Mouse (Mus musculus) midbrain, postnatal 0 days (tissue): ENCODE results near the gene Gfod2. TPM values are rescaled to one million over a fixed set of nuclear protein-coding genes. Genes with fewer than 3 reads are reported as not detected.

Experiments used
- ATAC-seq: fragments of 200-750 bp; cut with Nextera tagmentation; 2 replicates; pipeline ENCODE4 v1.8.0; 2017; ENCODE audit warnings: moderate number of reproducible peaks, mild to moderate bottlenecking, moderate TSS enrichment, moderate library complexity; ENCODE audit not compliant: low FRiP score
- DNase-seq: peaks from one replicate; pipeline ENCODE4 v3.0.0-alpha.2; 2015; ENCODE audit warnings: low spot score
- H3K27ac ChIP-seq: fragments of 300-500 bp; sonication (generic); 2 replicates; pipeline ENCODE4 v1.5.1; 2014; ENCODE audit warnings: low read depth, mild to moderate bottlenecking, low read length, mixed read lengths
- H3K27me3 ChIP-seq: fragments of 300-500 bp; sonication (generic); 2 replicates; pipeline ENCODE4 v1.6.1; 2014; ENCODE audit warnings: low read length, control low read depth, mixed read lengths; ENCODE audit not compliant: insufficient read depth
- H3K36me3 ChIP-seq: fragments of 300-500 bp; sonication (generic); 2 replicates; pipeline ENCODE4 v1.6.1; 2014; ENCODE audit warnings: low read length, control low read depth, mixed read lengths; ENCODE audit not compliant: insufficient read depth
- H3K4me1 ChIP-seq: fragments of 300-500 bp; sonication (generic); 2 replicates; pipeline ENCODE4 v1.6.1; 2014; ENCODE audit warnings: mild to moderate bottlenecking, control low read depth, antibody characterized with exemption, low read length, mixed read lengths; ENCODE audit not compliant: insufficient read depth
- H3K4me2 ChIP-seq: fragments of 300-500 bp; sonication (generic); 2 replicates; pipeline ENCODE4 v1.6.1; 2014; ENCODE audit warnings: low read depth, mild to moderate bottlenecking, low read length, mixed read lengths; ENCODE audit not compliant: poor library complexity, severe bottlenecking
- H3K4me3 ChIP-seq: fragments of 300-500 bp; sonication (generic); 2 replicates; pipeline ENCODE4 v1.5.1; 2014; ENCODE audit warnings: low read depth, mild to moderate bottlenecking, low read length, moderate library complexity
- H3K9ac ChIP-seq: fragments of 300-500 bp; sonication (generic); replicated peaks from 2 replicates; pipeline ENCODE4 v1.6.1; 2014; ENCODE audit warnings: mild to moderate bottlenecking, low read length, moderate library complexity, mixed read lengths; ENCODE audit not compliant: poor library complexity, severe bottlenecking
- H3K9me3 ChIP-seq: fragments of 300-500 bp; sonication (generic); 2 replicates; pipeline ENCODE4 v1.6.1; 2016; ENCODE audit warnings: low read length, control low read depth
- CTCF ChIP-seq: IDR thresholded peaks from 2 replicates; pipeline ENCODE4 v1.5.1; 2016; ENCODE audit warnings: antibody characterized with exemption, mild to moderate bottlenecking
- WGBS: fragments of 180-500 bp; shearing (Covaris S2); extraction: QIAGEN DNeasy Blood & Tissue Kit; methylation state at CpG from one replicate; pipeline ENCODE4 v1.1.7; 2014; 5-methylcytosine and 5-hydroxymethylcytosine counted together
- polyA plus RNA-seq: library from polyadenylated mRNA; unstranded; fragments of >200 nt; fragmentation: Nextera tagmentation; extraction: Ambion mirVana; gene quantifications from 2 replicates; pipeline ENCODE4 v1.2.1, GENCODE M21; 2015
- total RNA-seq: library from RNA; depleted of rRNA; stranded (reverse); fragments of >200 nt; gene quantifications from 2 replicates; pipeline ENCODE4 v1.2.3, GENCODE M21; 2014

The Gfod2 gene
- total and polyA plus RNA-seq, 2 experiments from 2014 or later, result 64.7 to 67.9 TPM

DNA sequence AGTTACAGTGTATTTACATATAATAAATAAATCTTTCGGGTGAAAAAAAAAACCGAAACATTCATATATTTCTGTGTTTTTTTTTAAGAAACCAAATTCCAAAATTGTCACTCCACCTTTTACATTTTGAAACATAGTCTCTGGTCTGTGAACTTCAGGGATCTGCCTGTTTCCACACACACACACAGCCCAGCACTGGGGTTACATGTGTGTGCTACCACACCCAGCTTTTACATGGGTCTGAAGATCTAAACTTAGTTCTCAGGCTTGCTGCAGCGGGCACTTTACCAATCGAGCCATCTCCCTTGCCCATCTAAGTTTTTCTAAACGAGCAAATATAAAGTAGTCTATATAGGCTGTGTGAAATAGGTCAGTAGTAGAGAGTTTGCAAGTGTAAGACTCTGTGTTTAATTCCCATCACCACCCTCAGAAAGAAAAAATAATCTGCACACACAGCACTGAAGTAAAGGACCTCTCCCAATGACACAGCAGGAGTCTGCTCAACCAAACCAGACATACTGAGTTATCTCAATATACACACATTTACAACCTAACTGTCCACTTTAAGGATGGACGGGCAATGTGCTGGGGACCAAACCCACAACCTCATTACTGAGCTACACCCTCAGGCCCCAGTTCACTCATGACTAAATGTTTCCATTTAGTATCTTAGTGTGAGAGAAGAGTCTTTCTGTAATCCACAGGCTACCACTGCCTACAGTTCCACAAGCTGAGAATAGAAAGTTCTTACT, 42.9 kb upstream of the Gfod2 start:
- no peaks in the 10 kb centered on the region for H3K27me3 ChIP-seq
- 92% methylated on average over 6 of the region's 6 CpGs for WGBS
- H3K9ac ChIP-seq, result no peak overlapping the region
- TF ChIP-seq CTCF, result no peak
- H3K27ac ChIP-seq, result no peak overlapping the region
- ATAC-seq (no peak), DNase-seq (no peak)
- 0 out of 2 replicates have a peak, but pooled peaks cover 3% of the 10 kb centered on the region for H3K36me3 ChIP-seq
- H3K9me3 ChIP-seq, result no peaks in the 10 kb centered on the region
- no peak overlapping the region for H3K4me2 ChIP-seq
- no peak overlapping the region for H3K4me3 ChIP-seq
- H3K4me1 ChIP-seq, result no peaks in the 10 kb centered on the region

DNA sequence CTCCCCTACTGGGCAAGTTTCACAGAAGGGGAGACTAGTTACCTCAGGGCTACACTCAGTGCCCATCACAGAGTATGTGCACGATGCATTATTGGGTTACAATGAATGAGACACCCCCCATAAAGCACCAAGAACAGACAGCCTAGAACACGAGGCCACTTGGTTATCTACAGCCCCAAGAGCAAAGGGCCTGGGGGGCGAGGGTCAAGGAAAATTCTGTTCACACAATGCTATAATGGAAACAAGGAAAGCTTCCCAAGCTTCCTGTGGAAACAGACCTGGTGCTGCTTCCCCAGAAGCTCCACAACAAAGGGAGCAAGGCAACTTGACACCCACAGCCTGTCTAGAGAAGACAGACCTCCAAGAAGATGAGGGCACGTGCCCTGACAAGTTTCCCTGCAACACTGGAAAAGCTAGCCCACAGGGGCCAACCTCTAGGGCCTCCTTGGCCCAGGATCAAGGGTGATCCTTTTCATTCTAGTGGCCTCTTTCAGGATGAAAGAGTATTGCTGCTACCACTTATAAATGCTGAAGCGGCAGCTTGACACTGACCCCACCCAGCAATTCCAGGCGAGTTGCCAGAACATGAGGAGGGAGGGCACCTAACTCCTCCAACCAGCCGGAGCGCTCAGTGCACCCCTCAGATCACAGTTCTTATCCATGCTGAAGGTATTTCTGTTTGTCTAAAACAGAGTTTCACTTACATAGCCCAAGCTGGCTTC, 40.8 kb upstream of the Gfod2 start:
- TF ChIP-seq CTCF, result no peak
- H3K9ac ChIP-seq, result no peak overlapping the region
- 0 out of 2 replicates have a peak, but pooled peaks cover 4% of the 10 kb centered on the region for H3K36me3 ChIP-seq
- H3K4me3 ChIP-seq, result no peak overlapping the region
- H3K27me3 ChIP-seq, result no peaks in the 10 kb centered on the region
- 58% methylated on average over 8 of the region's 8 CpGs for WGBS
- H3K4me1 ChIP-seq, result no peaks in the 10 kb centered on the region
- DNase-seq, result peak; percentile 67
- no peak overlapping the region for H3K27ac ChIP-seq
- no peaks in the 10 kb centered on the region for H3K9me3 ChIP-seq
- ATAC-seq, result no peak
- no peak overlapping the region for H3K4me2 ChIP-seq

DNA sequence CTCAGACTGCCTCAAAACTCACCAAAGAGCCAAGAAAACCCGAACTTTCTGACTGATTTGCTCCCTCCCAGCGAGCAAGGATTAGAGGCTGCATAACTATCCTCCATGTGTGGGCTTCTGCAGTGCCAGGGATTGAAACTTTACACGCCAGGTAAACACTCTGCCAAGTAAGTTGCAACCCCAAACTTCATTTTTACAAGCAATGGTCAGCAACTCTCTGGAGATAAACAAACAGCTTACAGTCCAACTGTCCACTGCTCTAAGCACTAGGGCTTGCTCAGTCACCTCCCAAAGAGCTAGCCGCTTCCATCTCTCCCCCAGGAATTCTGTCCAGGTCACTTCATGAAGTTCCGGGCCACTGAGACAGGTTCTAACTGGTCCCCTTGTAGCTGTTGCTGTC, 39.9 kb upstream of the Gfod2 start:
- ATAC-seq, result no peak
- no peak for TF ChIP-seq CTCF
- no peaks in the 10 kb centered on the region for H3K27me3 ChIP-seq
- H3K36me3 ChIP-seq, result 0 out of 2 replicates have a peak, but pooled peaks cover 4% of the 10 kb centered on the region
- no peaks in the 10 kb centered on the region for H3K9me3 ChIP-seq
- H3K4me2 ChIP-seq, result no peak overlapping the region
- no peak overlapping the region for H3K4me3 ChIP-seq
- H3K9ac ChIP-seq, result no peak overlapping the region
- DNase-seq, result no peak
- WGBS, result 86% methylated on average over 5 of the region's 5 CpGs
- no peaks in the 10 kb centered on the region for H3K4me1 ChIP-seq
- H3K27ac ChIP-seq, result no peak overlapping the region

DNA sequence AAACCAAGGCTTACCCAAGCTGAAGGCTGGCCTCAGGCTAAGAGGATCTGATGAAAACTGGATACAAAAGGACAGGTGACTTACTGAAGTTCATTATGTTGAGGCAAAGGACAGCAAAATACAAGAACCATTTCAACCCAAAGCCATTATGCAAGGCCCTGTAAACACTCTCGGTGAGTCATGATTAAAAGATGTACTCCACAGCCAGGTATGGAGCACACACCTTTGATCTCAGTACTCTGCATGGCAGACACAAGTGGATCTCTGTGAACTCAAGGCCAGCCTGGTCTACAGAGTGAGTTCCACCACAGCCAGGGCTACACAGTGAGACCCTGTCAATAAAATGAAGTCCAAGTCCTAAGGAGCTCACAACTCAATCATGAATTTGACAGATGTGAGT, 37.3 kb upstream of the Gfod2 start:
- no peak for ATAC-seq
- H3K9me3 ChIP-seq, result no peaks in the 10 kb centered on the region
- DNase-seq, result no peak
- no peaks in the 10 kb centered on the region for H3K4me1 ChIP-seq
- H3K27me3 ChIP-seq, result no peaks in the 10 kb centered on the region
- H3K4me3 ChIP-seq, result no peak overlapping the region
- no peak overlapping the region for H3K4me2 ChIP-seq
- no peak overlapping the region for H3K27ac ChIP-seq
- TF ChIP-seq CTCF, result no peak
- no peak overlapping the region for H3K9ac ChIP-seq
- WGBS, result 94% methylated on average over 1 of the region's 1 CpGs
- 0 out of 2 replicates have a peak, but pooled peaks cover 4% of the 10 kb centered on the region for H3K36me3 ChIP-seq

DNA sequence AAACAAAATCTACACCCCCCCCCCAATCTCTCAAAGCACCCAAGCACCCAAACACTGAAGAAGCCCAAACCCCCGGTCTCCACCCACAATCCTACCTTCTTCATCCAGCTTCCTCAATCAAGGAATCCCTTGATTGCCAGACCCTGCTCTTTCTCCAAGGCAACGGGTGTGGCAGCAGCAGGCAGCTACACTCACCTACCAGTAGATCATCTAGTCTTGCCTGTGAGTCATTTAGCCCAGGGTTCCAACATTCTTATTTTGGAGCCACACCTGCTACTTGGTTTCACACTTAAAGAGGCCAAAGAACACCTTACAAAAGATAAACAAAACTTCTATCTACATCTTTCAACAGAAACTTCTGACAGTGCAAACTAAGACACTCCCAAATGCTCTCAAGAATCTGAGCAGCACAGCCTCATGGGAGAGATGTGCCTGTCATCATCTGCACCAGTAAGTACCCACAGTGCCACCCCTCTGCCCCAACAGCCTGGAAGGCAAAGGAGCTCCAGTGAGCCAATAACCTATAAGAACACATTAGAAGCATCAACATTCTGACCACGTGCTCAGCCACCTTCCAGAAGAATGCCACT, 35.6 kb upstream of the Gfod2 start:
- H3K27ac ChIP-seq, result no peak overlapping the region
- no peaks in the 10 kb centered on the region for H3K9me3 ChIP-seq
- no peaks in the 10 kb centered on the region for H3K27me3 ChIP-seq
- no peak for TF ChIP-seq CTCF
- no peaks in the 10 kb centered on the region for H3K4me1 ChIP-seq
- ATAC-seq (no peak), DNase-seq (no peak)
- H3K36me3 ChIP-seq, result 0 out of 2 replicates have a peak, but pooled peaks cover 4% of the 10 kb centered on the region
- WGBS, result 85% methylated on average over 3 of the region's 3 CpGs
- no peak overlapping the region for H3K9ac ChIP-seq
- H3K4me2 ChIP-seq, result no peak overlapping the region
- H3K4me3 ChIP-seq, result no peak overlapping the region

DNA sequence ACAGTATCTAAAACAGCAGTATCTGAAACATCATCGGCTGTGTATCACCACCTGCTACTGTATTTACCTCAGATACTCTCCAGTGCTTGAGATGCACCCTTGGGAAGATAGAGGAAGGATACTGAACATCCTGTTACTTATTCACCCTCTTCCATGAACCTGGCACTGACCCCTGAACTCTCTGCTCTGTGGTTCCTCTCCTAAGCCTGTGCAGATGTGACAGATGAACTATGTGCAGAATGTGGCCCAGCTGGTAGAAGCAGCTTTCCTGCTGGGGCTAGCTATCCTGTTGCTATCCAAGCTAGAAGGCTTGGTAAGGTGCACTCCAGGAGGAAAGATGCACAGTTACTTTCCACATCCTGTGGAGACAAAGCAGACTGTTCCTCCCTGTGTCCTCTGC, 34.9 kb upstream of the Gfod2 start:
- H3K36me3 ChIP-seq, result 0 out of 2 replicates have a peak, but pooled peaks cover 4% of the 10 kb centered on the region
- no peaks in the 10 kb centered on the region for H3K27me3 ChIP-seq
- DNase-seq, result no peak
- 96% methylated on average over 1 of the region's 1 CpGs for WGBS
- no peaks in the 10 kb centered on the region for H3K4me1 ChIP-seq
- ATAC-seq, result no peak
- no peak overlapping the region for H3K27ac ChIP-seq
- no peak for TF ChIP-seq CTCF
- H3K4me2 ChIP-seq, result no peak overlapping the region
- no peak overlapping the region for H3K9ac ChIP-seq
- H3K9me3 ChIP-seq, result no peaks in the 10 kb centered on the region
- no peak overlapping the region for H3K4me3 ChIP-seq
